Mouse (Mus musculus): ENCODE data around the gene Pars2. TPM values are rescaled to one million over a fixed set of nuclear protein-coding genes. Genes with fewer than 3 reads are reported as not detected.

Gene Pars2
- polyA plus RNA-seq, 1 experiment from 2014 or later: 16.0 TPM

GRCm38 (mm10) chr4:106644218-106644610, 6.7 kb upstream of the Pars2 start:
- Histone ChIP-seq H3K27me3 (ENCODE audit: control insufficient read depth, insufficient read depth, low read length) (no peaks in the 10 kb centered on the region), H3K9ac (replicated peaks; ENCODE audit: low read length) (no peak overlapping the region), H3K4me1 (ENCODE audit: control insufficient read depth, insufficient read depth, low read length) (no peaks in the 10 kb centered on the region), H3K9me3 (replicated peaks; ENCODE audit: control insufficient read depth, low read length) (no peaks in the 10 kb centered on the region), H3K4me2 (ENCODE audit: low read depth, low read length) (no peak overlapping the region), H3K27ac (replicated peaks; ENCODE audit: low read depth, low read length) (no peak overlapping the region), H3K4me3 (ENCODE audit: low read depth, low read length) (no peak overlapping the region), H3K36me3 (replicated peaks; ENCODE audit: control insufficient read depth, insufficient read depth, low read depth, low read length) (no peaks in the 10 kb centered on the region)
- ATAC-seq (replicated peaks; ENCODE audit: insufficient number of reproducible peaks, low FRiP score, low TSS enrichment, low read depth) (no peak), DNase-seq (ENCODE audit: low spot score) (no peak)
- 60% methylated on average over 6 of the region's 6 CpGs for WGBS

- no peaks in the 10 kb centered on the region for H3K36me3 ChIP-seq (replicated peaks; ENCODE audit: control insufficient read depth, insufficient read depth, low read depth, low read length)
- H3K4me2 ChIP-seq (ENCODE audit: low read depth, low read length): no peak overlapping the region
- ATAC-seq (replicated peaks; ENCODE audit: insufficient number of reproducible peaks, low FRiP score, low TSS enrichment, low read depth) (no peak), DNase-seq (ENCODE audit: low spot score) (no peak)
- 82% methylated on average over 5 of the region's 5 CpGs for WGBS
- H3K9ac ChIP-seq (replicated peaks; ENCODE audit: low read length): no peak overlapping the region
- H3K4me1 ChIP-seq (ENCODE audit: control insufficient read depth, insufficient read depth, low read length): no peaks in the 10 kb centered on the region
- no peak overlapping the region for H3K4me3 ChIP-seq (ENCODE audit: low read depth, low read length)
- H3K27me3 ChIP-seq (ENCODE audit: control insufficient read depth, insufficient read depth, low read length): no peaks in the 10 kb centered on the region
- no peak overlapping the region for H3K27ac ChIP-seq (replicated peaks; ENCODE audit: low read depth, low read length)
- H3K9me3 ChIP-seq (replicated peaks; ENCODE audit: control insufficient read depth, low read length): no peaks in the 10 kb centered on the region
Measured at GRCm38 (mm10) chr4:106645797-106646196, 5.1 kb upstream of the Pars2 start.

GRCm38 (mm10) chr4:106647137-106647536, 3.7 kb upstream of the Pars2 start:
- no peaks in the 10 kb centered on the region for H3K27me3 ChIP-seq (ENCODE audit: control insufficient read depth, insufficient read depth, low read length)
- ATAC-seq (replicated peaks; ENCODE audit: insufficient number of reproducible peaks, low FRiP score, low TSS enrichment, low read depth): no peak
- no peak overlapping the region for H3K9ac ChIP-seq (replicated peaks; ENCODE audit: low read length)
- WGBS: 85% methylated on average over 6 of the region's 6 CpGs
- no peaks in the 10 kb centered on the region for H3K36me3 ChIP-seq (replicated peaks; ENCODE audit: control insufficient read depth, insufficient read depth, low read depth, low read length)
- no peak overlapping the region for H3K4me3 ChIP-seq (ENCODE audit: low read depth, low read length)
- H3K9me3 ChIP-seq (replicated peaks; ENCODE audit: control insufficient read depth, low read length): no peaks in the 10 kb centered on the region
- no peak overlapping the region for H3K4me2 ChIP-seq (ENCODE audit: low read depth, low read length)
- H3K27ac ChIP-seq (replicated peaks; ENCODE audit: low read depth, low read length): no peak overlapping the region
- 0 out of 2 replicates have a peak, but pooled peaks cover 4% of the 10 kb centered on the region for H3K4me1 ChIP-seq (ENCODE audit: control insufficient read depth, insufficient read depth, low read length)
- no peak for DNase-seq (ENCODE audit: low spot score)

- DNase-seq (ENCODE audit: low spot score) (no peak), ATAC-seq (replicated peaks; ENCODE audit: insufficient number of reproducible peaks, low FRiP score, low TSS enrichment, low read depth) (no peak)
- Histone ChIP-seq H3K36me3 (replicated peaks; ENCODE audit: control insufficient read depth, insufficient read depth, low read depth, low read length) (no peaks in the 10 kb centered on the region), H3K27me3 (ENCODE audit: control insufficient read depth, insufficient read depth, low read length) (no peaks in the 10 kb centered on the region), H3K4me3 (ENCODE audit: low read depth, low read length) (no peak overlapping the region), H3K9me3 (replicated peaks; ENCODE audit: control insufficient read depth, low read length) (no peaks in the 10 kb centered on the region), H3K27ac (replicated peaks; ENCODE audit: low read depth, low read length) (no peak overlapping the region), H3K4me1 (ENCODE audit: control insufficient read depth, insufficient read depth, low read length) (0 out of 2 replicates have a peak, but pooled peaks cover 4% of the 10 kb centered on the region), H3K4me2 (ENCODE audit: low read depth, low read length) (no peak overlapping the region), H3K9ac (replicated peaks; ENCODE audit: low read length) (no peak overlapping the region)
- WGBS: 94% methylated on average over 3 of the region's 3 CpGs
Measured at GRCm38 (mm10) chr4:106652546-106652945, 1.7 kb downstream of the Pars2 start.

- H3K9ac ChIP-seq (replicated peaks; ENCODE audit: low read length): no peak overlapping the region
- no peaks in the 10 kb centered on the region for H3K36me3 ChIP-seq (replicated peaks; ENCODE audit: control insufficient read depth, insufficient read depth, low read depth, low read length)
- no peak overlapping the region for H3K4me2 ChIP-seq (ENCODE audit: low read depth, low read length)
- H3K27me3 ChIP-seq (ENCODE audit: control insufficient read depth, insufficient read depth, low read length): no peaks in the 10 kb centered on the region
- no peak overlapping the region for H3K4me3 ChIP-seq (ENCODE audit: low read depth, low read length)
- no peak overlapping the region for H3K27ac ChIP-seq (replicated peaks; ENCODE audit: low read depth, low read length)
- 0 out of 2 replicates have a peak, but pooled peaks cover 4% of the 10 kb centered on the region for H3K4me1 ChIP-seq (ENCODE audit: control insufficient read depth, insufficient read depth, low read length)
- H3K9me3 ChIP-seq (replicated peaks; ENCODE audit: control insufficient read depth, low read length): no peaks in the 10 kb centered on the region
- no peak for DNase-seq (ENCODE audit: low spot score)
- ATAC-seq (replicated peaks; ENCODE audit: insufficient number of reproducible peaks, low FRiP score, low TSS enrichment, low read depth): no peak
- 93% methylated on average over 15 of the region's 15 CpGs for WGBS
Measured at GRCm38 (mm10) chr4:106653051-106653450, 2.2 kb downstream of the Pars2 start.

- no peak overlapping the region for H3K4me3 ChIP-seq (ENCODE audit: low read depth, low read length)
- H3K9me3 ChIP-seq (replicated peaks; ENCODE audit: control insufficient read depth, low read length): no peaks in the 10 kb centered on the region
- H3K36me3 ChIP-seq (replicated peaks; ENCODE audit: control insufficient read depth, insufficient read depth, low read depth, low read length): peaks cover 4% of the 10 kb centered on the region
- H3K9ac ChIP-seq (replicated peaks; ENCODE audit: low read length): no peak overlapping the region
- no peaks in the 10 kb centered on the region for H3K27me3 ChIP-seq (ENCODE audit: control insufficient read depth, insufficient read depth, low read length)
- H3K27ac ChIP-seq (replicated peaks; ENCODE audit: low read depth, low read length): no peak overlapping the region
- ATAC-seq (replicated peaks; ENCODE audit: insufficient number of reproducible peaks, low FRiP score, low TSS enrichment, low read depth): no peak
- 0 out of 2 replicates have a peak, but pooled peaks cover 4% of the 10 kb centered on the region for H3K4me1 ChIP-seq (ENCODE audit: control insufficient read depth, insufficient read depth, low read length)
- no peak for DNase-seq (ENCODE audit: low spot score)
- WGBS: 92% methylated on average over 10 of the region's 10 CpGs
- H3K4me2 ChIP-seq (ENCODE audit: low read depth, low read length): no peak overlapping the region
Measured at GRCm38 (mm10) chr4:106655681-106656080, 4.8 kb downstream of the Pars2 start.

- no peaks in the 10 kb centered on the region for H3K9me3 ChIP-seq (replicated peaks; ENCODE audit: control insufficient read depth, low read length)
- WGBS: 96% methylated on average over 5 of the region's 5 CpGs
Measured at GRCm38 (mm10) chr4:106663956-106664470, 13.1 kb downstream of the Pars2 start.

GRCm38 (mm10) chr4:106664697-106665096, 13.8 kb downstream of the Pars2 start:
- Histone ChIP-seq H3K9ac (replicated peaks; ENCODE audit: low read length) (no peak overlapping the region), H3K4me3 (ENCODE audit: low read depth, low read length) (no peak overlapping the region), H3K4me1 (ENCODE audit: control insufficient read depth, insufficient read depth, low read length) (no peaks in the 10 kb centered on the region), H3K9me3 (replicated peaks; ENCODE audit: control insufficient read depth, low read length) (no peaks in the 10 kb centered on the region), H3K4me2 (ENCODE audit: low read depth, low read length) (no peak overlapping the region), H3K27me3 (ENCODE audit: control insufficient read depth, insufficient read depth, low read length) (no peaks in the 10 kb centered on the region), H3K36me3 (replicated peaks; ENCODE audit: control insufficient read depth, insufficient read depth, low read depth, low read length) (peaks cover 26% of the 10 kb centered on the region), H3K27ac (replicated peaks; ENCODE audit: low read depth, low read length) (no peak overlapping the region)
- WGBS: 92% methylated on average over 6 of the region's 6 CpGs
- no peak for DNase-seq (ENCODE audit: low spot score)
- no peak for ATAC-seq (replicated peaks; ENCODE audit: insufficient number of reproducible peaks, low FRiP score, low TSS enrichment, low read depth)

More at GRCm38 (mm10) chr4:106663956-106664470, 13.1 kb downstream of the Pars2 start:
- Histone ChIP-seq H3K4me3 (ENCODE audit: low read depth, low read length) (no peak overlapping the region), H3K4me1 (ENCODE audit: control insufficient read depth, insufficient read depth, low read length) (no peaks in the 10 kb centered on the region), H3K36me3 (replicated peaks; ENCODE audit: control insufficient read depth, insufficient read depth, low read depth, low read length) (peaks cover 26% of the 10 kb centered on the region), H3K27ac (replicated peaks; ENCODE audit: low read depth, low read length) (no peak overlapping the region), H3K4me2 (ENCODE audit: low read depth, low read length) (no peak overlapping the region), H3K27me3 (ENCODE audit: control insufficient read depth, insufficient read depth, low read length) (no peaks in the 10 kb centered on the region), H3K9ac (replicated peaks; ENCODE audit: low read length) (no peak overlapping the region)
- DNase-seq (ENCODE audit: low spot score) (no peak), ATAC-seq (replicated peaks; ENCODE audit: insufficient number of reproducible peaks, low FRiP score, low TSS enrichment, low read depth) (no peak)

All from embryonic facial prominence, embryonic 11.5 days (tissue).